Mouse (Mus musculus) heart, adult 10 weeks (tissue): ENCODE data around the gene Rtn4ip1. TPM values are rescaled to one million over a fixed set of nuclear protein-coding genes. Genes with fewer than 3 reads are reported as not detected.

ENCODE experiments used
- polyA plus RNA-seq: library from polyadenylated mRNA; stranded (reverse); fragments of 350-450 nt; fragmentation: Illumina TruSeq; extraction: RNeasy Lipid Tissue Mini Kit (QIAGEN cat#74804); gene quantifications from one replicate; pipeline ENCODE4 v1.2.3, GENCODE M21; 2014; ENCODE audit warnings: low read depth, low replicate concordance

Rtn4ip1 gene
- polyA plus RNA-seq, result 60.2 TPM

GRCm38 (mm10) chr10:43901578-43902194 lies at the start of gene Rtn4ip1, which contains the start of gene Qrsl1:
Rtn4ip1 (plus strand) TSS chr10:43901807.
Qrsl1 (minus strand) TSS chr10:43901745.

Other genes starting within 250 kb of the Rtn4ip1 start
- gene Qrsl1, start 62 bp upstream of the Rtn4ip1 start, polyA plus RNA-seq, result 38.4 TPM
- 1.8 TPM for gene Crybg1, start 247.0 kb downstream of the Rtn4ip1 start, polyA plus RNA-seq